Mouse (Mus musculus): Measurements from ENCODE around the gene Ssbp2. TPM values are rescaled to one million over a fixed set of nuclear protein-coding genes. Genes with fewer than 3 reads are reported as not detected.

The Ssbp2 gene
- 103 and 112 TPM in 2 replicates for polyA plus RNA-seq (2014; fragmentation: Nextera tagmentation; extraction: Ambion mirVana)

GRCm38 (mm10) chr13:91459896-91460620, at the start of gene Ssbp2:
Gene Ssbp2, plus strand, starts transcription at chr13:91460283.
- H3K27me3 ChIP-seq (ENCODE audit: control insufficient read depth, insufficient read depth, low read length) = no peaks in the 10 kb centered on the region
- peak within 1 kb of the TSS; percentile 96 to 97 for H3K27ac ChIP-seq (replicated peaks in 1 of 2; ENCODE audit: control insufficient read depth in 1 of 2, insufficient read depth in 1 of 2, low read depth in 2 of 2, low read length in 2 of 2)
- no peaks in the 10 kb centered on the region for H3K36me3 ChIP-seq (ENCODE audit: control insufficient read depth, insufficient read depth, low read length)
- peak within 1 kb of the TSS; percentile 82 to 87 for H3K4me3 ChIP-seq (ENCODE audit: control insufficient read depth in 1 of 2, insufficient read depth in 1 of 2, low read depth in 1 of 2, low read length in 2 of 2)
- peaks cover 8 to 27% of the 10 kb centered on the region in 2 experiments for H3K4me1 ChIP-seq (ENCODE audit: control insufficient read depth in 2 of 2, insufficient read depth in 2 of 2, low read length in 2 of 2)
- H3K9me3 ChIP-seq (ENCODE audit: control insufficient read depth, low read length) = no peaks in the 10 kb centered on the region
- peak; percentile 40 for ATAC-seq (ENCODE audit: insufficient number of reproducible peaks, insufficient read depth, low FRiP score, low read depth)
- H3K9ac ChIP-seq (ENCODE audit: low read length) = peak within 1 kb of the TSS; percentile 95
- H3K4me2 ChIP-seq (ENCODE audit: low read length) = peak within 1 kb of the TSS; percentile 84
- 7% methylated on average over 29 of the region's 29 CpGs for WGBS

- H3K36me3 ChIP-seq (ENCODE audit: control insufficient read depth, insufficient read depth, low read length) = no peaks in the 10 kb centered on the region
- ATAC-seq (ENCODE audit: insufficient number of reproducible peaks, insufficient read depth, low FRiP score, low read depth) = no peak
- H3K27ac ChIP-seq (replicated peaks in 1 of 2; ENCODE audit: control insufficient read depth in 1 of 2, insufficient read depth in 1 of 2, low read depth in 2 of 2, low read length in 2 of 2) = no peak overlapping the region
- WGBS = 80% methylated on average over 5 of the region's 5 CpGs
- H3K4me1 ChIP-seq (ENCODE audit: control insufficient read depth in 2 of 2, insufficient read depth in 2 of 2, low read length in 2 of 2) = no peaks in the 10 kb centered on the region
- H3K9ac ChIP-seq (ENCODE audit: low read length) = no peak overlapping the region
- H3K4me3 ChIP-seq (ENCODE audit: control insufficient read depth in 1 of 2, insufficient read depth in 1 of 2, low read depth in 1 of 2, low read length in 2 of 2) = no peak overlapping the region
- no peaks in the 10 kb centered on the region for H3K27me3 ChIP-seq (ENCODE audit: control insufficient read depth, insufficient read depth, low read length)
- no peaks in the 10 kb centered on the region for H3K9me3 ChIP-seq (ENCODE audit: control insufficient read depth, low read length)
- no peak overlapping the region for H3K4me2 ChIP-seq (ENCODE audit: low read length)
Measured at GRCm38 (mm10) chr13:91413752-91414503, 46.2 kb upstream of the Ssbp2 start.

GRCm38 (mm10) chr13:91415896-91416295, 44.2 kb upstream of the Ssbp2 start:
- Histone ChIP-seq H3K27ac (replicated peaks in 1 of 2; ENCODE audit: control insufficient read depth in 1 of 2, insufficient read depth in 1 of 2, low read depth in 2 of 2, low read length in 2 of 2) (no peak overlapping the region), H3K4me3 (ENCODE audit: control insufficient read depth in 1 of 2, insufficient read depth in 1 of 2, low read depth in 1 of 2, low read length in 2 of 2) (no peak overlapping the region), H3K4me1 (ENCODE audit: control insufficient read depth in 2 of 2, insufficient read depth in 2 of 2, low read length in 2 of 2) (no peaks in the 10 kb centered on the region), H3K9me3 (ENCODE audit: control insufficient read depth, low read length) (no peaks in the 10 kb centered on the region), H3K4me2 (ENCODE audit: low read length) (no peak overlapping the region), H3K27me3 (ENCODE audit: control insufficient read depth, insufficient read depth, low read length) (no peaks in the 10 kb centered on the region), H3K36me3 (ENCODE audit: control insufficient read depth, insufficient read depth, low read length) (no peaks in the 10 kb centered on the region), H3K9ac (ENCODE audit: low read length) (no peak overlapping the region)
- no peak for ATAC-seq (ENCODE audit: insufficient number of reproducible peaks, insufficient read depth, low FRiP score, low read depth)
- WGBS = 67% methylated on average over 4 of the region's 4 CpGs

GRCm38 (mm10) chr13:91416698-91417097, 43.4 kb upstream of the Ssbp2 start:
- no peaks in the 10 kb centered on the region for H3K36me3 ChIP-seq (ENCODE audit: control insufficient read depth, insufficient read depth, low read length)
- H3K4me3 ChIP-seq (ENCODE audit: control insufficient read depth in 1 of 2, insufficient read depth in 1 of 2, low read depth in 1 of 2, low read length in 2 of 2) = no peak overlapping the region
- H3K27ac ChIP-seq (replicated peaks in 1 of 2; ENCODE audit: control insufficient read depth in 1 of 2, insufficient read depth in 1 of 2, low read depth in 2 of 2, low read length in 2 of 2) = no peak overlapping the region
- WGBS = 49% methylated on average over 2 of the region's 2 CpGs
- H3K4me1 ChIP-seq (ENCODE audit: control insufficient read depth in 2 of 2, insufficient read depth in 2 of 2, low read length in 2 of 2) = peaks cover 2% of the 10 kb centered on the region in 2 experiments; a peak in 1 of 4 replicates
- H3K9me3 ChIP-seq (ENCODE audit: control insufficient read depth, low read length) = no peaks in the 10 kb centered on the region
- ATAC-seq (ENCODE audit: insufficient number of reproducible peaks, insufficient read depth, low FRiP score, low read depth) = no peak
- no peaks in the 10 kb centered on the region for H3K27me3 ChIP-seq (ENCODE audit: control insufficient read depth, insufficient read depth, low read length)
- no peak overlapping the region for H3K9ac ChIP-seq (ENCODE audit: low read length)
- H3K4me2 ChIP-seq (ENCODE audit: low read length) = no peak overlapping the region

- peak overlapping the region; percentile 21 for H3K4me2 ChIP-seq (ENCODE audit: low read length)
- no peaks in the 10 kb centered on the region for H3K27me3 ChIP-seq (ENCODE audit: control insufficient read depth, insufficient read depth, low read length)
- peaks cover 3 to 4% of the 10 kb centered on the region in 2 experiments; a peak in 3 of 4 replicates for H3K4me1 ChIP-seq (ENCODE audit: control insufficient read depth in 2 of 2, insufficient read depth in 2 of 2, low read length in 2 of 2)
- H3K9ac ChIP-seq (ENCODE audit: low read length) = no peak overlapping the region
- WGBS = 20% methylated on average over 9 of the region's 9 CpGs
- no peaks in the 10 kb centered on the region for H3K36me3 ChIP-seq (ENCODE audit: control insufficient read depth, insufficient read depth, low read length)
- no peak for ATAC-seq (ENCODE audit: insufficient number of reproducible peaks, insufficient read depth, low FRiP score, low read depth)
- H3K9me3 ChIP-seq (ENCODE audit: control insufficient read depth, low read length) = no peaks in the 10 kb centered on the region
- no peak overlapping the region for H3K27ac ChIP-seq (replicated peaks in 1 of 2; ENCODE audit: control insufficient read depth in 1 of 2, insufficient read depth in 1 of 2, low read depth in 2 of 2, low read length in 2 of 2)
- no peak overlapping the region for H3K4me3 ChIP-seq (ENCODE audit: control insufficient read depth in 1 of 2, insufficient read depth in 1 of 2, low read depth in 1 of 2, low read length in 2 of 2)
Measured at GRCm38 (mm10) chr13:91421387-91421949, 38.6 kb upstream of the Ssbp2 start.

GRCm38 (mm10) chr13:91430867-91431266, 29.2 kb upstream of the Ssbp2 start:
- Histone ChIP-seq H3K27ac (replicated peaks in 1 of 2; ENCODE audit: control insufficient read depth in 1 of 2, insufficient read depth in 1 of 2, low read depth in 2 of 2, low read length in 2 of 2) (no peak overlapping the region), H3K9ac (ENCODE audit: low read length) (no peak overlapping the region), H3K4me3 (ENCODE audit: control insufficient read depth in 1 of 2, insufficient read depth in 1 of 2, low read depth in 1 of 2, low read length in 2 of 2) (no peak overlapping the region), H3K36me3 (ENCODE audit: control insufficient read depth, insufficient read depth, low read length) (no peaks in the 10 kb centered on the region), H3K9me3 (ENCODE audit: control insufficient read depth, low read length) (no peaks in the 10 kb centered on the region), H3K27me3 (ENCODE audit: control insufficient read depth, insufficient read depth, low read length) (no peaks in the 10 kb centered on the region), H3K4me2 (ENCODE audit: low read length) (no peak overlapping the region), H3K4me1 (ENCODE audit: control insufficient read depth in 2 of 2, insufficient read depth in 2 of 2, low read length in 2 of 2) (peaks cover 2 to 4% of the 10 kb centered on the region in 2 experiments; a peak in 3 of 4 replicates)
- no peak for ATAC-seq (ENCODE audit: insufficient number of reproducible peaks, insufficient read depth, low FRiP score, low read depth)
- 72% methylated on average over 5 of the region's 5 CpGs for WGBS

GRCm38 (mm10) chr13:91431392-91432355, 28.4 kb upstream of the Ssbp2 start:
- H3K4me1 ChIP-seq (ENCODE audit: control insufficient read depth in 2 of 2, insufficient read depth in 2 of 2, low read length in 2 of 2) = peaks cover under 1% of the 10 kb centered on the region in 2 experiments; a peak in 1 of 4 replicates
- H3K36me3 ChIP-seq (ENCODE audit: control insufficient read depth, insufficient read depth, low read length) = no peaks in the 10 kb centered on the region
- H3K4me3 ChIP-seq (ENCODE audit: control insufficient read depth in 1 of 2, insufficient read depth in 1 of 2, low read depth in 1 of 2, low read length in 2 of 2) = no peak overlapping the region
- 61% methylated on average over 12 of the region's 12 CpGs for WGBS
- no peak overlapping the region for H3K4me2 ChIP-seq (ENCODE audit: low read length)
- H3K9me3 ChIP-seq (ENCODE audit: control insufficient read depth, low read length) = no peaks in the 10 kb centered on the region
- H3K27ac ChIP-seq (replicated peaks in 1 of 2; ENCODE audit: control insufficient read depth in 1 of 2, insufficient read depth in 1 of 2, low read depth in 2 of 2, low read length in 2 of 2) = no peak overlapping the region
- ATAC-seq (ENCODE audit: insufficient number of reproducible peaks, insufficient read depth, low FRiP score, low read depth) = no peak
- no peaks in the 10 kb centered on the region for H3K27me3 ChIP-seq (ENCODE audit: control insufficient read depth, insufficient read depth, low read length)
- no peak overlapping the region for H3K9ac ChIP-seq (ENCODE audit: low read length)

Data from heart, embryonic 14.5 days (tissue).